Mouse (Mus musculus) adipocyte (in vitro differentiated cells): Measurements from ENCODE around the gene Tmem43.
A peak's percentile ranks its signal among the peaks of the same experiment; 100 is the strongest.

Experiments used
- DNase-seq: peaks from one replicate; pipeline ENCODE4 v3.0.0-alpha.2; 2016; ENCODE audit warnings: low spot score

The Tmem43 gene

GRCm38 (mm10) chr6:91534268-91534667 is 60.8 kb downstream of the Tmem43 start:
- DNase-seq, result no peak

DNA sequence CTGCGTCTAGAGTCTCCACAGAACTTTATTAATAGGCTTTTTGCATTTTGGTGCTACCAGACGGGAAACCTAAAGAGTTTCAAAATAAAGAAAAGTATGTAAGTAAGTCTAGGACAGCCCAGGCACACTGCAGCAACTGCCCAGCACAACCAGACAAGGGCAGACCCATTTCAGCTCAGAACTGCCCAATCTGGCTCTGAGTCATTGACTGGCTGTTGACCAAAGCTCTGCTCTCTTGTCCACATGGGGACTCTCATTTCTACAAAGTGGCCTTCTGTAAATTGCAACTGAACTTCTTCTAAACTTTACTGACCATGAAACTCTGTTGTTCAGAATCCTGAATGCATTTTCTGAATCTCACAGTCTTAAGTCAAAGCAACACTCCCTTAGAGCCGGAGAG is 61.7 kb downstream of the Tmem43 start:
- DNase-seq, result peak; percentile 86

DNA sequence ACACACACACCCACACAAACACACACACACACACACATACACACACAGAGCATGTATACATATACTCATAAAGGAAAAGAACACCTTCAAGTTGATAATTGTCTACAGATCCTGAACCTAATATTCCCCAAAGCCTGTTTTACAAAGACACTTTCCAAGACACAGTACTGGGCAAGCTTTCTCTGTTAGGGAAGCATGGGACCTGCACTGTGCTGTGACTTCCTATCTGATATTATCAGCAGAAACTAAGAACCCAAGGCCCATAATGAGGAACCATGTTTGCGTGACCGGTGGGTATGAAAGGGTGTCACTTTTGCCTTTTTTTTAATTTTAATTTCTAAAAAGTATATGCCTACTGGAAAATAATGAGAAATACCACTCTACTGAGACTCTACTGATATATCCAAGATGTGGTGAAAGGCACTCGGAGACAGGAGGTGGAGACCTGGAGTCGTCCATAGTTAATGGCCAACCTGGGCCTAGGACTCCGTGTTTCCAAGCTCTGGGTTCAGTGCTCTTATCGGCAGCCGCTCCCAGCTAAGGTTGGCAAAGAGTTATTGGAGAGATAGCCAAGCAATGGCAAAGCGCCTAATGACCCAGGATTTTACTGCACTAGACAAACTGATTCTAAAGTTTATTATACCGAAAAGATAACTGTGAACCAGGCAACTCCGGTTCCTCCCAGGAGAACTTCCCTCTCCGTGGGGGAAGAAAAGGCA is 62.7 kb downstream of the Tmem43 start:
- DNase-seq, result no peak
